Mouse (Mus musculus) kidney, adult 2 months (tissue): ENCODE data around the gene Fga.

ENCODE experiments used
- CTCF ChIP-seq: fragments of 200-500 bp; conservative IDR thresholded peaks from 2 replicates; pipeline ENCODE4 v1.5.1; 2011; ENCODE audit warnings: low read depth, mild to moderate bottlenecking, control low read depth, low read length, moderate library complexity, mixed read lengths; ENCODE audit not compliant: insufficient read depth, insufficient read length
- POLR2A ChIP-seq: fragments of 200-500 bp; IDR thresholded peaks from one replicate; pipeline ENCODE4 v1.6.1; 2011; ENCODE audit warnings: low read depth, low read length, control low read depth

- TF ChIP-seq POLR2A (no peak), CTCF (no peak)
These were observed 15.6 kb upstream of the Fga start for GRCm38 (mm10) chr3:83010291-83010690.
